Mouse (Mus musculus) neural tube, embryonic 13.5 days (tissue): ENCODE results near the gene Kif3a. TPM values are rescaled to one million over a fixed set of nuclear protein-coding genes. Genes with fewer than 3 reads are reported as not detected.

Source experiments
- ATAC-seq: fragments of 200-750 bp; cut with Nextera tagmentation; 2 replicates; pipeline ENCODE4 v1.8.0; 2017; ENCODE audit warnings: low read depth, mild to moderate bottlenecking, moderate TSS enrichment, moderate library complexity
- H3K27ac ChIP-seq: fragments of 300-500 bp; sonication (generic); replicated peaks from 2 replicates; pipeline ENCODE4 v1.5.1; 2015; ENCODE audit warnings: moderate library complexity, mild to moderate bottlenecking, inconsistent platforms
- H3K27me3 ChIP-seq: fragments of 300-500 bp; sonication (generic); 2 replicates; pipeline ENCODE4 v1.6.1; 2015; ENCODE audit warnings: mild to moderate bottlenecking, inconsistent platforms
- H3K36me3 ChIP-seq: fragments of 300-500 bp; sonication (generic); 2 replicates; pipeline ENCODE4 v1.6.1; 2015; ENCODE audit warnings: mild to moderate bottlenecking, inconsistent platforms
- H3K4me1 ChIP-seq: fragments of 300-500 bp; sonication (generic); replicated peaks from 2 replicates; pipeline ENCODE4 v1.6.1; 2015; ENCODE audit warnings: inconsistent platforms
- H3K4me2 ChIP-seq: fragments of 300-500 bp; sonication (generic); 2 replicates; pipeline ENCODE4 v1.6.1; 2015; ENCODE audit warnings: inconsistent platforms, mild to moderate bottlenecking, moderate library complexity
- H3K4me3 ChIP-seq: fragments of 300-500 bp; sonication (generic); 2 replicates; pipeline ENCODE4 v1.5.1; 2015; ENCODE audit warnings: mild to moderate bottlenecking, inconsistent platforms
- H3K9ac ChIP-seq: fragments of 300-500 bp; sonication (generic); 2 replicates; pipeline ENCODE4 v1.6.1; 2015; ENCODE audit warnings: moderate library complexity, mild to moderate bottlenecking, inconsistent platforms
- H3K9me3 ChIP-seq: fragments of 300-500 bp; sonication (generic); 2 replicates; pipeline ENCODE4 v1.6.1; 2016; ENCODE audit warnings: inconsistent platforms
- WGBS: fragments of 180-500 bp; shearing (Covaris S2); methylation state at CpG from one replicate; pipeline ENCODE4 v1.1.7; 2015; 5-methylcytosine and 5-hydroxymethylcytosine counted together
- polyA plus RNA-seq: library from polyadenylated mRNA; unstranded; fragments of >200 nt; fragmentation: Nextera tagmentation; extraction: Ambion mirVana; gene quantifications from 2 replicates; pipeline ENCODE4 v1.2.1, GENCODE M21; 2015

Kif3a gene
- polyA plus RNA-seq, 1 experiment from 2014 or later, result 272 TPM

- 13% methylated on average over 21 of the region's 21 CpGs for WGBS
These were observed 70.0 kb downstream of the Kif3a start for GRCm38 (mm10) chr11:53637046-53637802.

GRCm38 (mm10) chr11:53637803-53638260, 70.7 kb downstream of the Kif3a start:
- H3K9ac ChIP-seq, result no peak overlapping the region
- 80% methylated on average over 10 of the region's 10 CpGs for WGBS

More at GRCm38 (mm10) chr11:53637046-53637802, 70.0 kb downstream of the Kif3a start:
- Histone ChIP-seq H3K36me3 (no peaks in the 10 kb centered on the region), H3K4me1 (peaks cover 17% of the 10 kb centered on the region), H3K9ac (no peak overlapping the region), H3K4me2 (no peak overlapping the region; the same call in 1 of the 2 replicates), H3K27me3 (peaks cover 28% of the 10 kb centered on the region), H3K9me3 (no peaks in the 10 kb centered on the region), H3K27ac (no peak overlapping the region), H3K4me3 (no peak overlapping the region)
- no peak for ATAC-seq

GRCm38 (mm10) chr11:53642744-53643279, 75.6 kb downstream of the Kif3a start:
- ATAC-seq, result no peak
- WGBS, result 76% methylated on average over 12 of the region's 12 CpGs

More at GRCm38 (mm10) chr11:53637803-53638260, 70.7 kb downstream of the Kif3a start:
- Histone ChIP-seq H3K36me3 (no peaks in the 10 kb centered on the region), H3K4me1 (peaks cover 17% of the 10 kb centered on the region), H3K27me3 (peaks cover 28% of the 10 kb centered on the region), H3K27ac (no peak overlapping the region), H3K4me3 (no peak overlapping the region), H3K9me3 (no peaks in the 10 kb centered on the region), H3K4me2 (no peak overlapping the region)
- ATAC-seq, result no peak

GRCm38 (mm10) chr11:53644017-53644416, 76.8 kb downstream of the Kif3a start:
- ATAC-seq, result no peak
- Histone ChIP-seq H3K4me1 (no peaks in the 10 kb centered on the region), H3K9ac (no peak overlapping the region), H3K27ac (no peak overlapping the region), H3K9me3 (no peaks in the 10 kb centered on the region), H3K27me3 (no peaks in the 10 kb centered on the region; the same call in 1 of the 2 replicates), H3K4me3 (no peak overlapping the region), H3K36me3 (no peaks in the 10 kb centered on the region), H3K4me2 (no peak overlapping the region)
- 82% methylated on average over 5 of the region's 5 CpGs for WGBS

More at GRCm38 (mm10) chr11:53642744-53643279, 75.6 kb downstream of the Kif3a start:
- Histone ChIP-seq H3K36me3 (no peaks in the 10 kb centered on the region), H3K27me3 (peaks cover 1% of the 10 kb centered on the region), H3K27ac (no peak overlapping the region), H3K9ac (no peak overlapping the region), H3K9me3 (no peaks in the 10 kb centered on the region), H3K4me3 (no peak overlapping the region), H3K4me2 (no peak overlapping the region), H3K4me1 (no peaks in the 10 kb centered on the region)

GRCm38 (mm10) chr11:53651441-53651840, 84.3 kb downstream of the Kif3a start:
- Histone ChIP-seq H3K4me3 (no peak overlapping the region), H3K9ac (no peak overlapping the region), H3K4me1 (no peaks in the 10 kb centered on the region), H3K36me3 (peaks cover 34% of the 10 kb centered on the region), H3K27ac (no peak overlapping the region), H3K9me3 (no peaks in the 10 kb centered on the region), H3K27me3 (no peaks in the 10 kb centered on the region), H3K4me2 (no peak overlapping the region)
- no peak for ATAC-seq
- WGBS, result 93% methylated on average over 4 of the region's 4 CpGs

Other genes with a start within 250 kb of the Kif3a start
- 14.9 and 15.5 TPM in 2 replicates for gene Zcchc10, start 242.7 kb upstream of the Kif3a start, polyA plus RNA-seq
- gene Aff4, start 216.5 kb upstream of the Kif3a start, polyA plus RNA-seq, result 43.3 and 55.2 TPM in 2 replicates
- gene Leap2, start 144.2 kb upstream of the Kif3a start, polyA plus RNA-seq, result not detected in 2 replicates
- gene Uqcrq, start 136.5 kb upstream of the Kif3a start, polyA plus RNA-seq, result 722 and 723 TPM in 2 replicates
- 3.4 and 3.6 TPM in 2 replicates for gene Gdf9, start 136.4 kb upstream of the Kif3a start, polyA plus RNA-seq
- not detected in 2 replicates for gene Gm10447, start 110.3 kb upstream of the Kif3a start, polyA plus RNA-seq
- 1.9 and 3.5 TPM in 2 replicates for gene Shroom1, start 110.2 kb upstream of the Kif3a start, polyA plus RNA-seq
- gene Gm9837, start 96.9 kb upstream of the Kif3a start, polyA plus RNA-seq, result not detected in 2 replicates
- not detected in 2 replicates for gene Gm9945, start 87.2 kb upstream of the Kif3a start, polyA plus RNA-seq
- gene Sowaha, start 87.1 kb upstream of the Kif3a start, polyA plus RNA-seq, result 0.21 and 0.27 TPM in 2 replicates
- 21.3 and 24.2 TPM in 2 replicates for gene Sept8, start 48.1 kb upstream of the Kif3a start, polyA plus RNA-seq
- 2.1 and 2.5 TPM in 2 replicates for gene Il4, start 51.3 kb downstream of the Kif3a start, polyA plus RNA-seq
- gene Il13, start 67.3 kb downstream of the Kif3a start, polyA plus RNA-seq, result not detected in 2 replicates
- 11.9 and 12.6 TPM in 2 replicates for gene Rad50, start 139.9 kb downstream of the Kif3a start, polyA plus RNA-seq
- not detected in 2 replicates for gene Il5, start 153.4 kb downstream of the Kif3a start, polyA plus RNA-seq
- 3.5 and 3.7 TPM in 2 replicates for gene Irf1, start 202.6 kb downstream of the Kif3a start, polyA plus RNA-seq
- gene Gm17334, start 205.8 kb downstream of the Kif3a start, polyA plus RNA-seq, result not detected in 2 replicates